Mouse (Mus musculus) thymus, adult 2 months (tissue): ENCODE data around the gene Mlec. TPM values are rescaled to one million over a fixed set of nuclear protein-coding genes. Genes with fewer than 3 reads are reported as not detected.

Experiments used
- DNase-seq: peaks from one replicate; pipeline ENCODE4 v3.0.0; 2021
- H3K27ac ChIP-seq: fragments of 200-500 bp; 2 replicates; pipeline ENCODE4 v1.5.1; 2012; ENCODE audit warnings: low read length, control low read depth; ENCODE audit not compliant: control insufficient read depth, insufficient read depth
- H3K27me3 ChIP-seq: fragments of 200-500 bp; 2 replicates; pipeline ENCODE4 v1.6.1; 2012; ENCODE audit warnings: mild to moderate bottlenecking, low read length, moderate library complexity, mixed read lengths; ENCODE audit not compliant: control insufficient read depth, insufficient read depth
- H3K36me3 ChIP-seq: fragments of 200-500 bp; 2 replicates; pipeline ENCODE4 v1.6.1; 2012; ENCODE audit warnings: mild to moderate bottlenecking, low read length, moderate library complexity; ENCODE audit not compliant: control insufficient read depth, insufficient read depth
- H3K4me1 ChIP-seq: fragments of 200-500 bp; replicated peaks from 2 replicates; pipeline ENCODE4 v1.6.1; 2012; ENCODE audit warnings: low read length; ENCODE audit not compliant: control insufficient read depth, insufficient read depth
- H3K4me3 ChIP-seq: fragments of 200-500 bp; 2 replicates; pipeline ENCODE4 v1.5.1; 2012; ENCODE audit warnings: mild to moderate bottlenecking, low read length, control low read depth, moderate library complexity; ENCODE audit not compliant: control insufficient read depth, insufficient read depth
- CTCF ChIP-seq: fragments of 200-500 bp; IDR thresholded peaks from 2 replicates; pipeline ENCODE4 v1.5.1; 2012; ENCODE audit warnings: mild to moderate bottlenecking, control low read depth, low read length, moderate library complexity, borderline replicate concordance; ENCODE audit not compliant: control insufficient read depth, poor library complexity, insufficient read depth; ENCODE audit errors: extremely low read depth
- POLR2A ChIP-seq: fragments of 200-500 bp; IDR thresholded peaks from 2 replicates; pipeline ENCODE4 v1.6.1; 2012; ENCODE audit warnings: mild to moderate bottlenecking, low read length, control low read depth, moderate library complexity; ENCODE audit not compliant: control insufficient read depth, poor library complexity, insufficient read depth; ENCODE audit errors: extremely low read depth
- WGBS: fragments of 180-500 bp; shearing (Covaris S2); methylation state at CpG from one replicate; pipeline ENCODE4 v1.1.7; 2018; 5-methylcytosine and 5-hydroxymethylcytosine counted together
- polyA plus RNA-seq: library from polyadenylated mRNA; depleted of rRNA; stranded (reverse); fragments of >200 nt; gene quantifications from 2 replicates; pipeline ENCODE4 v1.2.3, GENCODE M21; 2012

The Mlec gene
- polyA plus RNA-seq, 1 experiment: 95.0 TPM

GRCm38 (mm10) chr5:115187188-115188131 is 29.5 kb upstream of the Mlec start:
- peak; percentile 90 for DNase-seq
- Histone ChIP-seq H3K27me3 (peaks cover 11% of the 10 kb centered on the region; the same call in 1 of the 2 replicates), H3K36me3 (no peaks in the 10 kb centered on the region), H3K27ac (no peak overlapping the region), H3K4me3 (no peak overlapping the region), H3K4me1 (peaks cover 5% of the 10 kb centered on the region)
- TF ChIP-seq POLR2A (no peak), CTCF (peak; percentile 90)
- 2% methylated on average over 26 of the region's 26 CpGs for WGBS

GRCm38 (mm10) chr5:115186371-115187073 is 28.5 kb upstream of the Mlec start:
- Histone ChIP-seq H3K27me3 (peaks cover 3% of the 10 kb centered on the region; the same call in 1 of the 2 replicates), H3K4me1 (peaks cover 8% of the 10 kb centered on the region), H3K36me3 (no peaks in the 10 kb centered on the region), H3K27ac (no peak overlapping the region), H3K4me3 (no peak overlapping the region)
- 36% methylated on average over 17 of the region's 17 CpGs for WGBS
- TF ChIP-seq POLR2A: no peak
- TF ChIP-seq CTCF: no peak
- DNase-seq: no peak

DNA sequence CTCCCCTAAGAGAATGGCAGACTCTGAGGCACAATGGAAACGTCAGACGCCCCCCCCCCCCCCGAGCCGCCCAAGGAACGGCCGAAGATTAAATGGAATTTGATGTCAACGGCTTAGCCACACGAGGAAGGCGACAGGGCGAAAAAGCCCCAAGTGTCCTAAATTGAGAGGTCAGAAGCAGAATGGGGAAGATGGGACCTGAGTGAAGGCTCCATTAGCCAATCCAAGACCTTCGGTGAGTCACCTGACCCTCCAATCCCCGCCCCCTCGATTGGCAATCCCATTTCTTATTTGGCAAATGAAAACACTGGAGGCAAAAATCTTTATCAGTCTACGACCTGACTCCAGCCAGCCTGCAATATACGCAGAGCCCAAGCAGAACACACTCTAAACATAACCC is 26.7 kb upstream of the Mlec start:
- Histone ChIP-seq H3K27me3 (peaks cover 3% of the 10 kb centered on the region; the same call in 1 of the 2 replicates), H3K27ac (no peak overlapping the region), H3K36me3 (no peaks in the 10 kb centered on the region), H3K4me1 (peaks cover 19% of the 10 kb centered on the region), H3K4me3 (no peak overlapping the region)
- TF ChIP-seq CTCF (no peak), POLR2A (no peak)
- WGBS: 47% methylated on average over 15 of the region's 15 CpGs
- DNase-seq: no peak

DNA sequence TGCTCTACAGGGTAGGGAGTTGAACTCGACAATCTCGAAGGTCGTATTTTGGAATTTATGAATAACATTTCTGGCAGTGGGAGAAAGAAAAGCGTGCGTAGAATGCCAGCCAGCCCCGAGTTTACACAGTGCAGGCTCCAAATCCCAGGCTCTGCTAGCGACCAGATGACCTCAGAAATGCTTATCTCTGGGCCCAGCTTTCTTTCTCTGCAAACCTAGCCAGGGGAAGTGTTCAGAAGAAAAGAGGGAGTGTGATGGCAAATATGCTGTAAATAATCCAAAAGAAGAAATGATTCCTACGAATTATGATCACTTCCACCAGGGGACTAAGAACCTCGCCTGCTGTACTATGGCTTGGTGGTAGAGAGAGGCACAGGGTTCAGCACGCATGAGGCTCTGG is 25.5 kb upstream of the Mlec start:
- Histone ChIP-seq H3K4me3 (no peak overlapping the region), H3K27ac (no peak overlapping the region), H3K4me1 (peaks cover 19% of the 10 kb centered on the region), H3K27me3 (peaks cover 3% of the 10 kb centered on the region; the same call in 1 of the 2 replicates), H3K36me3 (no peaks in the 10 kb centered on the region)
- WGBS: 85% methylated on average over 10 of the region's 10 CpGs
- no peak for TF ChIP-seq CTCF
- TF ChIP-seq POLR2A: no peak
- DNase-seq: no peak

DNA sequence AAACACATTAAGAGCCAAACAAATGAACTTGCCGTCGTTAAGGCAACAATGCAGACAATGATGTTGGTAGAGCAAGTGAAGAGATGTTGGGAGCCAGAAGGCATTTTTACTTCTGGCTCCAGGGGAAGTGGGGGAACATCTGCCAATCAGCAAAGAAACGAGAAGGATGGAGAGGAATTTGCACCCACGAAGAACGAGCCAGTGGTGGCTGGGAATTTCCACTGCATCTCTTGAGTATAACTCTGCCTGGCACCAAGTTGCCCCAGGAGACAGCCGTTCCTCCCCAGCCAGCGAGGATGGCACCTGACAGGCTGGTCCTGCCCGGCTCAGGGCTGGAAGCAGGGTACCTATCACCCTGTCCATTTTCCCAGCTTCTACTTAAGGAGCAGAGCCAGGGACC is 24.9 kb upstream of the Mlec start:
- Histone ChIP-seq H3K4me3 (no peak overlapping the region), H3K27me3 (peaks cover 3% of the 10 kb centered on the region; the same call in 1 of the 2 replicates), H3K4me1 (peaks cover 19% of the 10 kb centered on the region), H3K36me3 (no peaks in the 10 kb centered on the region), H3K27ac (no peak overlapping the region)
- TF ChIP-seq CTCF (no peak), POLR2A (no peak)
- WGBS: 83% methylated on average over 8 of the region's 8 CpGs
- no peak for DNase-seq

GRCm38 (mm10) chr5:115181248-115181940 is 23.4 kb upstream of the Mlec start:
- Histone ChIP-seq H3K27ac (no peak overlapping the region), H3K4me3 (no peak overlapping the region), H3K36me3 (no peaks in the 10 kb centered on the region), H3K27me3 (peaks cover under 1% of the 10 kb centered on the region; the same call in 1 of the 2 replicates), H3K4me1 (peaks cover 14% of the 10 kb centered on the region)
- 78% methylated on average over 13 of the region's 13 CpGs for WGBS
- peak; percentile 46 for DNase-seq
- TF ChIP-seq CTCF (no peak), POLR2A (no peak)
